Mouse (Mus musculus): ENCODE data around the gene Tmem19. TPM values are rescaled to one million over a fixed set of nuclear protein-coding genes. Genes with fewer than 3 reads are reported as not detected.

Tmem19 gene
- 6.0 and 17.2 TPM in 2 replicates for total RNA-seq (2014; rRNA removed; ENCODE audit: low replicate concordance)
- polyA plus RNA-seq (2015; fragmentation: Nextera tagmentation; extraction: Ambion mirVana), result 21.3 and 21.6 TPM in 2 replicates

DNA sequence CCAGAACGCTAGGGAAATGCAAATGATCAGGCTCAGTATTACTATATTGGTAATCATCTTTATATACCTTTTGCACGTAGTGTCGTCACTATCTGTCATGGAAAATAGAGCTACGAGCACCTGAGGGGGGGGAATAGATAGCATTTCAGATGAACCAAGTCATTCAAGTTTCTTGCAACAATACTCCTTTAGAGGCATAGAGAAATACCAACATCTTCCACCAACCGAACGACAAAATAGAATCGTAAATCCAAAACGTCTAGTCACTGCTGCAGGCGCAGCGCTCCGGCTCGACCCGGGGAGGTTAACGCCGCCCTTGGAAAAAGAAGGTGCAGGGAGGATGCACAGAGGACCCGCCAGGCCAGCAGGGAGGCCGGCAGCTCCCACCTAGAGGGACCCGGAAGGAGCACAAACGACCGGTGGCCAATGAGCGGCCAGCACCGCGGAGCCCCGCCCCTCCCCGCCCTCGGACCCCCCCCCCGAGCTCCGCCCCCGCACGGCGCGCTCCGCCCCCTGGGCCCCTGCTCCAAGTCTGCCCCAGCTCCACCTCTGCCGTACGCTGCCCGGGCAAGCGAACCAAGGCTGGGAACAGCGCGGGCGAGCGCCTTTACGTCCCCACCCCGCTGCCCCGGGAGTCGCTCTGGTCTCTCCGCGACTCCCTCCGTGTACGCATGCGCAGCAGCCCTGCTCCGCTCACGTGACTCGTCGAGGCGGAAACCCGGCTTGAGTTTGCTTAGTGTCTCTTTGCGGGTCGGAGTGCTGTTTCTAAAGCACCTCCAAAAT lies at the start of gene Tmem19:
Tmem19 (minus strand) TSS at position 662 of the 783 bp plus-strand sequence.
- H3K27ac ChIP-seq (ENCODE audit: low read depth), result peak within 1 kb of the TSS; percentile 92
- ATAC-seq (ENCODE audit: insufficient read depth, low read depth) (peak; percentile 99), DNase-seq (ENCODE audit: low spot score) (peak; percentile 97)
- peak within 1 kb of the TSS; percentile 74 for H3K4me2 ChIP-seq (ENCODE audit: low read depth, low read length)
- H3K9me3 ChIP-seq (replicated peaks; ENCODE audit: control insufficient read depth, low read length), result no peaks in the 10 kb centered on the region
- H3K27me3 ChIP-seq (ENCODE audit: control insufficient read depth, insufficient read depth, low read length), result no peaks in the 10 kb centered on the region
- H3K4me1 ChIP-seq (ENCODE audit: control insufficient read depth, insufficient read depth), result 0 out of 2 replicates have a peak, but pooled peaks cover 10% of the 10 kb centered on the region
- TF ChIP-seq CTCF (IDR thresholded peaks at IDR 0.05; ENCODE audit: low read depth) (no peak), EP300 (IDR thresholded peaks at IDR 0.05; ENCODE audit: low read depth) (no peak)
- 0 out of 2 replicates have a peak, but pooled peaks cover 3% of the 10 kb centered on the region for H3K36me3 ChIP-seq (replicated peaks; ENCODE audit: control insufficient read depth, insufficient read depth, low read length)
- WGBS, result 1% methylated on average over 55 of the region's 58 CpGs
- peak within 1 kb of the TSS; percentile 63 for H3K4me3 ChIP-seq (ENCODE audit: low read depth, low read length)
- H3K9ac ChIP-seq (replicated peaks; ENCODE audit: low read depth, low read length), result peak within 1 kb of the TSS; percentile 51

DNA sequence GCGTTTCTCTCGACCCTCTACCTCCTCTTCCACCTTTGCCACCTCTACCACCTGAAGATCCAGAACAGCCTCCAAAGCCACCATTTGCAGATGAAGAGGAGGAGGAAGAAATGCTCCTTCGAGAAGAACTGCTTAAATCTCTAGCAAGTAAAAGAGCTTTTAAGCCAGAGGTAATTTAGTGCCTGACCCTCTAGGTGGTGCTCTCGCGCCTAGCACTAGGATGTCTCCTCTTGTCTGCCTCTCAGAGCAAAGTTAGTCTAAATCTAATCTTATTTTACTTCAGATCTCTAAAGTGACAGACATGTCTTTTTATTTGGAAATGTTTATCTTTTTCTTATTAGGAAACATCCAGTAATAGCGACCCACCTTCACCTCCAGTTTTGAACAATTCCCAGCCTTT lies 44.1 kb upstream of the Tmem19 start:
- TF ChIP-seq EP300 (IDR thresholded peaks at IDR 0.05; ENCODE audit: low read depth), result no peak
- peak; percentile 70 for TF ChIP-seq CTCF (IDR thresholded peaks at IDR 0.05; ENCODE audit: low read depth)
- Histone ChIP-seq H3K4me1 (ENCODE audit: control insufficient read depth, insufficient read depth) (no peaks in the 10 kb centered on the region), H3K4me3 (ENCODE audit: low read depth, low read length) (no peak overlapping the region), H3K4me2 (ENCODE audit: low read depth, low read length) (no peak overlapping the region), H3K36me3 (replicated peaks; ENCODE audit: control insufficient read depth, insufficient read depth, low read length) (peaks cover 80% of the 10 kb centered on the region), H3K9ac (replicated peaks; ENCODE audit: low read depth, low read length) (no peak overlapping the region), H3K27ac (ENCODE audit: low read depth) (no peak overlapping the region), H3K9me3 (replicated peaks; ENCODE audit: control insufficient read depth, low read length) (no peaks in the 10 kb centered on the region), H3K27me3 (ENCODE audit: control insufficient read depth, insufficient read depth, low read length) (no peaks in the 10 kb centered on the region)
- ATAC-seq (ENCODE audit: insufficient read depth, low read depth) (no peak), DNase-seq (ENCODE audit: low spot score) (peak; percentile 57)
- WGBS, result 68% methylated on average over 6 of the region's 6 CpGs

DNA sequence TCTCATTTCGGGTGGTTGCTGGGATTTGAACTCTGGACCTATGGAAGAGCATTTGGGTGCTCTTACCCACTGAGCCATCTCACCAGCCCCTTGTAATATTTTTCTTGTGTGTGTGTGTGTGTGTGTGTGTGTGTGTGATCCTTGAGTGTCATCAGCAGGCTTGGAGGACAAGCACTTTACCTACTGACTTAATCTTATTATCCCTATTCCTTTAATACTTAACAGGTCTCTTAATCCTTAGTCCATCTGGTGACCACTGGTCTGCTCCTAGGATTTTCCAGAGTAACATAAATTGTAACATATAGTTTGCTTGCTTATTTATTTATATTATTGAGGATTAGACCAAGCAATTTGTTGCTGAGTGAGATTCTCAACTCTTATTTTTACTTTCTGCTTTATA lies 29.6 kb upstream of the Tmem19 start:
- Histone ChIP-seq H3K4me1 (ENCODE audit: control insufficient read depth, insufficient read depth) (peaks cover 12% of the 10 kb centered on the region), H3K9ac (replicated peaks; ENCODE audit: low read depth, low read length) (no peak overlapping the region), H3K27me3 (ENCODE audit: control insufficient read depth, insufficient read depth, low read length) (no peaks in the 10 kb centered on the region), H3K9me3 (replicated peaks; ENCODE audit: control insufficient read depth, low read length) (no peaks in the 10 kb centered on the region), H3K4me3 (ENCODE audit: low read depth, low read length) (no peak overlapping the region), H3K27ac (ENCODE audit: low read depth) (no peak overlapping the region), H3K4me2 (ENCODE audit: low read depth, low read length) (no peak overlapping the region), H3K36me3 (replicated peaks; ENCODE audit: control insufficient read depth, insufficient read depth, low read length) (peaks cover 41% of the 10 kb centered on the region)
- 82% methylated on average over 1 of the region's 1 CpGs for WGBS
- TF ChIP-seq CTCF (IDR thresholded peaks at IDR 0.05; ENCODE audit: low read depth), result no peak
- DNase-seq (ENCODE audit: low spot score), result no peak
- ATAC-seq (ENCODE audit: insufficient read depth, low read depth), result no peak

DNA sequence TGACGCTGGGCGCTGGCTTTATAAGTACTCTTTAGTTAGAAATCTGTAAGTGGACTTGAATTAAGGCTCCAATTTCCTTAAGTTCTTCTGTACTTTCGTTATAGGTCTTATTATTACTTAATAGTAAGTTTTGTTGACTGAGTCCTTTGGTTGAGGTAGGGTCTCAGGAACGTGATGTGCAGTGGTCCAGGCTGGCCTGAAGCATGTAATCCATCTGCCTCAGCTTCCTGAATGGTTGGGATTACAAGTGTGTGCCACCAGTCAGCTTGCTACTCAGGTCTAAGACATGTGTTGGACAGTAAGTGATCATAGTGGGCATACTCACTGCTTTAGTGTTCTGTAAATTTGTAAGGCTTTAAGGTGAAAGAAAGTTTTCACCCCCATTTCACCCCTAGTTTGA lies 28.8 kb upstream of the Tmem19 start:
- peaks cover 19% of the 10 kb centered on the region for H3K4me1 ChIP-seq (ENCODE audit: control insufficient read depth, insufficient read depth)
- 91% methylated on average over 4 of the region's 4 CpGs for WGBS
- no peak for ATAC-seq (ENCODE audit: insufficient read depth, low read depth)
- H3K27me3 ChIP-seq (ENCODE audit: control insufficient read depth, insufficient read depth, low read length), result no peaks in the 10 kb centered on the region
- DNase-seq (ENCODE audit: low spot score), result no peak
- no peak for TF ChIP-seq CTCF (IDR thresholded peaks at IDR 0.05; ENCODE audit: low read depth)
- TF ChIP-seq EP300 (IDR thresholded peaks at IDR 0.05; ENCODE audit: low read depth), result no peak
- no peak overlapping the region for H3K27ac ChIP-seq (ENCODE audit: low read depth)
- H3K4me2 ChIP-seq (ENCODE audit: low read depth, low read length), result no peak overlapping the region
- H3K9ac ChIP-seq (replicated peaks; ENCODE audit: low read depth, low read length), result no peak overlapping the region
- H3K9me3 ChIP-seq (replicated peaks; ENCODE audit: control insufficient read depth, low read length), result no peaks in the 10 kb centered on the region
- H3K4me3 ChIP-seq (ENCODE audit: low read depth, low read length), result no peak overlapping the region
- peaks cover 39% of the 10 kb centered on the region for H3K36me3 ChIP-seq (replicated peaks; ENCODE audit: control insufficient read depth, insufficient read depth, low read length)

DNA sequence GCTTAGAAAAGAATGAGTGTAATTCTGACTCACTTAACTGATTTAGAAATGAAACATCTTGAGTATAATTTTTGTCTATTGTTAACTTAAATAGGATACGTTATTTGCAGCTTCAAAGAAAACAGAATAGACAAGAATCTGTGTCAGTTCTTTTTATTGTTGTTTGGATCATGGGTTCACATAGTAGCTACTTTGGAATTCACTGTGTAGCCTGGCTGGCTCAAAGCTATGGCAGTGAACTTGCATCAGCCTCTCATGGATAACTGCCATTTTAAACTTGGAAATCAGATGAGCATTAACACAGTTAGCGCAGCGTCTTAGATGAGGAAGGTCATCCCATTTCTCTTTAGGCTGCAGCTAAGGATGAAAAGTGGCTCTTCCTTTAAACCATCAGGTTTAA lies 25.6 kb upstream of the Tmem19 start:
- no peak for TF ChIP-seq EP300 (IDR thresholded peaks at IDR 0.05; ENCODE audit: low read depth)
- no peak for TF ChIP-seq CTCF (IDR thresholded peaks at IDR 0.05; ENCODE audit: low read depth)
- Histone ChIP-seq H3K4me1 (ENCODE audit: control insufficient read depth, insufficient read depth) (peaks cover 27% of the 10 kb centered on the region), H3K9me3 (replicated peaks; ENCODE audit: control insufficient read depth, low read length) (no peaks in the 10 kb centered on the region), H3K9ac (replicated peaks; ENCODE audit: low read depth, low read length) (no peak overlapping the region; the same call in 1 of the 2 replicates), H3K4me3 (ENCODE audit: low read depth, low read length) (no peak overlapping the region), H3K27me3 (ENCODE audit: control insufficient read depth, insufficient read depth, low read length) (no peaks in the 10 kb centered on the region), H3K27ac (ENCODE audit: low read depth) (no peak overlapping the region), H3K36me3 (replicated peaks; ENCODE audit: control insufficient read depth, insufficient read depth, low read length) (peaks cover 29% of the 10 kb centered on the region), H3K4me2 (ENCODE audit: low read depth, low read length) (peak overlapping the region; percentile 3; the same call in 1 of the 2 replicates)
- ATAC-seq (ENCODE audit: insufficient read depth, low read depth) (no peak), DNase-seq (ENCODE audit: low spot score) (no peak)
- 77% methylated on average over 3 of the region's 3 CpGs for WGBS
